Mouse (Mus musculus) heart, adult 2 months (tissue): Measurements from ENCODE around the gene Vmn1r79. TPM values are rescaled to one million over a fixed set of nuclear protein-coding genes. Genes with fewer than 3 reads are reported as not detected.
"Not testable (repeated sequence)": the region's sequence is repeated elsewhere in the genome, so short reads cannot be mapped to it uniquely, and the experiment has no call there.

Experiments used
- DNase-seq, 2 experiments: peaks; one replicate each; pipeline ENCODE4 v3.0.0; 2021
- H3K27ac ChIP-seq: fragments of 200-600 bp; 2 replicates; pipeline ENCODE4 v1.8.1; 2022
- H3K27me3 ChIP-seq: fragments of 200-500 bp; 2 replicates; pipeline ENCODE4 v1.6.1; 2012; ENCODE audit warnings: mild to moderate bottlenecking, low read length, inconsistent platforms, mixed read lengths; ENCODE audit not compliant: control insufficient read depth, insufficient read depth
- H3K36me3 ChIP-seq: fragments of 200-500 bp; 2 replicates; pipeline ENCODE4 v1.6.1; 2012; ENCODE audit warnings: low read length, inconsistent platforms; ENCODE audit not compliant: control insufficient read depth, insufficient read depth
- H3K4me1 ChIP-seq: fragments of 200-500 bp; 2 replicates; pipeline ENCODE4 v1.6.1; 2011; ENCODE audit warnings: low read length; ENCODE audit not compliant: control insufficient read depth, insufficient read depth
- H3K4me3 ChIP-seq: fragments of 200-600 bp; 2 replicates; pipeline ENCODE4 v1.8.1; 2022
- H3K79me2 ChIP-seq: fragments of 200-500 bp; replicated peaks from 2 replicates; pipeline ENCODE4 v1.6.1; 2012; ENCODE audit warnings: mild to moderate bottlenecking, inconsistent platforms, low read length, moderate library complexity, mixed read lengths; ENCODE audit not compliant: control insufficient read depth, insufficient read depth
- H3K9ac ChIP-seq: fragments of 200-500 bp; 2 replicates; pipeline ENCODE4 v1.6.1; 2012; ENCODE audit warnings: low read depth, mild to moderate bottlenecking, control low read depth, inconsistent platforms, low read length, mixed read lengths
- CTCF ChIP-seq: fragments of 200-600 bp; IDR thresholded peaks from 2 replicates; pipeline ENCODE4 v1.8.1; 2022; ENCODE audit warnings: antibody characterized with exemption, mild to moderate bottlenecking, moderate library complexity
- EP300 ChIP-seq: fragments of 200-500 bp; IDR thresholded peaks from 2 replicates; pipeline ENCODE4 v1.6.1; 2011; ENCODE audit warnings: low read depth, low read length, control low read depth; ENCODE audit not compliant: insufficient read depth
- POLR2A ChIP-seq: fragments of 200-500 bp; IDR thresholded peaks from 2 replicates; pipeline ENCODE4 v1.6.1; 2011; ENCODE audit warnings: mild to moderate bottlenecking, low read depth, low read length, control low read depth; ENCODE audit not compliant: insufficient read depth
- WGBS: fragments of 180-500 bp; shearing (Covaris S2); methylation state at CpG from one replicate; pipeline ENCODE4 v1.1.7; 2018; 5-methylcytosine and 5-hydroxymethylcytosine counted together
- intact Hi-C: fragments of 180-260 bp; cut with DNase I; formaldehyde crosslinking; loops from one replicate; pipeline ENCODE4 v1.15.1; 2025
- long read RNA-seq: library from polyadenylated mRNA; stranded (forward); transcript quantifications from one replicate; pipeline ENCODE4 v2.0.0, GENCODE M21; 2021
- polyA plus RNA-seq: library from polyadenylated mRNA; depleted of rRNA; stranded (reverse); fragments of >200 nt; gene quantifications from 2 replicates; pipeline ENCODE4 v1.2.3, GENCODE M21; 2012; rRNA removed
- total RNA-seq, 2 experiments: library from RNA; stranded (reverse); gene quantifications; 2 replicates each; pipeline ENCODE4 v1.2.3; 2021

Vmn1r79 gene
- total RNA-seq = not detected
- polyA plus RNA-seq = not detected in 2 replicates
- long read RNA-seq = 0 reads

DNA sequence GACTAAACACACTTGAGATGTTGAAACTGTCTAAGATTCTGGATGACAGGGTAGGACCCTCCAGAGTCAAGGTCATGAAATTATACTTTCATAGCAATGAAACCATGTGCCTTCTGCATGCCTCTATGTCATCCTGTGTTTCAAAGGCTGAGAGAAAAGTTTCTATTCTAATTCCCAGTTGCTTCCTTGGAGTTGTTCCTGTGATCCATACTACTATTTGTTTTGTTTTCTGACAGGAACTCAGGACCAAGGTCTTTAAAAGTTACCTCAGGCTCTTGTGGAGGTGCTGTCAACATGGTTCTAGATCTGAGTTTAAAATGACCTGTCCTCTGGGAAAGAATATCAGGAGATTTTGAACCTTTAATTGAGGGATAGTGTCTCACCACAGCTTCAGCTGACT is at the start of gene Vmn1r79:
TSS of gene Vmn1r79 (plus strand) at position 301 of the 400 bp plus-strand sequence.
- H3K4me1 ChIP-seq, H3K27ac ChIP-seq, H3K79me2 ChIP-seq, H3K4me3 ChIP-seq, H3K27me3 ChIP-seq, intact Hi-C loops, H3K9ac ChIP-seq, DNase-seq, H3K36me3 ChIP-seq: not testable (repeated sequence)

GRCm38 (mm10) chr7:12149957-12150356 is 21.1 kb upstream of the Vmn1r79 start, which contains the start of gene Vmn1r78:
Gene Vmn1r78 (plus strand): TSS chr7:12150257.
- DNase-seq = no peak
- intact Hi-C loops = no loop called here
- H3K27me3 ChIP-seq = no peaks in the 10 kb centered on the region
- H3K79me2 ChIP-seq = no peaks in the 10 kb centered on the region
- H3K4me3 ChIP-seq = no peak within 1 kb of the TSS
- 45% methylated on average over 2 of the region's 2 CpGs for WGBS
- no peak within 1 kb of the TSS for H3K9ac ChIP-seq
- H3K27ac ChIP-seq = no peak within 1 kb of the TSS
- TF ChIP-seq CTCF (no peak), EP300 (no peak), POLR2A (no peak)
- no peaks in the 10 kb centered on the region for H3K36me3 ChIP-seq
- no peaks in the 10 kb centered on the region for H3K4me1 ChIP-seq

DNA sequence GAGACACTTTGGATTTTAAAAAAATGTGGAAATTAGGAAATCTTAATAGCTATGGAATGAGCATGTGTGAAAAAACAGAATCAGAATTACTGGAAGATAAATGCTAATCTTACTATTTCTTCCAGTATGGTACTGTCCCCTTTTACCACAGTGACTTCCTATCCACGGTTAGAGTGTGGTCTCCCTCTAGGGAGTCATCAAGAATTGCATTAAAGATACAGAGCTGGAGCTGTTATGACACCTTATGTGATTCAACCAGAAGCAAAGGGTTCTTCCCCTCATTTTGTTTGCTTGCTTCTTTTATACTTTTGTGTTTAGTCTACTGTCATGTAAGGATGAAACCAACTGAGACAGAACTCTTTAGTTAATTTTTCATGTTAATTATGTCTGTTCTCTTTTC is 14.6 kb upstream of the Vmn1r79 start:
- intact Hi-C loops, H3K79me2 ChIP-seq: not testable (repeated sequence)

DNA sequence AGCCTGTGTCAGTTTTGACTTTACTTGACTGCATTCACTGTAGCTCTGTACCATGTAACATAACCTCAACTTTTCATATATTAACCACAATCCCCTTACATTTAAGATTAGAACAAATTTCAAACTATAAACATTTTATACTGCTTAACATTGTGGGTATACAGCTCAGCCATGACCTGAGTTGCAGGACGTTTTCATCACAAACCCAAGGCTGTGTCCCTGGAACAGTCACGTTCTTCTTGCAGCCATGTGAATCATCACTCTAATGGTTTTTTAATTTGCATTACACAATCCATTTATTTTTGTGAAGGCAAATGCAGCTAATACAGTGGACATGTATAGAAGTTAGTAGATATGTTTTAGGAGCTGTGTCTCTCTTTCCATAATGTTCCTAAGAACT is 1.8 kb downstream of the Vmn1r79 start:
- DNase-seq, H3K9ac ChIP-seq, H3K27me3 ChIP-seq, H3K79me2 ChIP-seq, H3K4me1 ChIP-seq, H3K27ac ChIP-seq, H3K36me3 ChIP-seq, H3K4me3 ChIP-seq, intact Hi-C loops: not testable (repeated sequence)
- 58% methylated on average over 2 of the region's 2 CpGs for WGBS

More for the DNA sequence above, 14.6 kb upstream of the Vmn1r79 start:
- H3K27me3 ChIP-seq, H3K9ac ChIP-seq, H3K4me3 ChIP-seq, H3K36me3 ChIP-seq, DNase-seq, H3K4me1 ChIP-seq, H3K27ac ChIP-seq: not testable (repeated sequence)
- 25% methylated on average over 1 of the region's 1 CpGs for WGBS

DNA sequence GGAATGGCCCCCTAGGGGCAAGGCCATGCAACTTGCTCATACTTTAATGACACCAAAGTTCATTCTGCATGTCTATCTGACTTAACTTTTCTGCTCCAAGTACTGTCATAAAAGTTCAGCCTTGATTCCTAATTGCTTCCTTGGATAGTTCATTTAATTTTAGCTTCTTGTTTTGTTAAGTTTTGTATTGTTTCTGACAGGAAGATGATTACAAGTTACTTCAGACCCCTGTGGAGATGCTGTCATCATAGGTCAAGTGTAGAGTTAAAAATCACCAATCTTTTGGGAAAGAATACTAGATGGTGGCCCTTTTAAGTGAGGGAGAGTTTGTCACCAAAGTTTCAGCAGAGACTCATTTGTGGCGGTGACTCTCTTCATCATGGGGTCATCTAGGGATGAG is 17.9 kb downstream of the Vmn1r79 start, which contains the start of gene Vmn1r80:
TSS of gene Vmn1r80 (plus strand) at position 301 of the 400 bp plus-strand sequence.
- Histone ChIP-seq H3K27ac (no peak within 1 kb of the TSS), H3K9ac (no peak within 1 kb of the TSS), H3K36me3 (no peaks in the 10 kb centered on the region), H3K79me2 (no peaks in the 10 kb centered on the region), H3K4me3 (no peak within 1 kb of the TSS), H3K27me3 (no peaks in the 10 kb centered on the region), H3K4me1 (no peaks in the 10 kb centered on the region)
- TF ChIP-seq EP300 (no peak), CTCF (no peak), POLR2A (no peak)
- intact Hi-C loops = no loop called here
- no peak for DNase-seq
- 69% methylated on average over 1 of the region's 1 CpGs for WGBS

DNA sequence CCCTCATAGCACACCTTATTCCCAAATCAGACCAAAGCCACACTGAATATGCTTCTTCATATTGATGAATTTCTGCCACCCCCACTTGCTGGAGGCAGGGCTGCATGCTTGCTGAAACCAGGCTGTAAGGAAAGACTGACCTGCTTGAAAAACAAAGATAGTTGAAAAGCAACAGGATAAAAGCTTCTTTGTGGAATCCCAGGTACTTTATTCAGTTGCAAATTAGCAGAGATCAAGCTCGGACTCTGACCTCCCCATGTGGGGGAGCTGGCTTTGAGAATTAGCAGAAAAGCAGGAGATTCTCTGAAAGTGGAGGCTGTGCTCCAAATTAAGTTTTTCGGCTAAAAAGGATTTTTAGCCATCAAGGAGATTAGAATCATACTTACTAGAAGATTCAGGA is 33.1 kb downstream of the Vmn1r79 start:
- TF ChIP-seq EP300 (no peak), POLR2A (no peak), CTCF (no peak)
- no peaks in the 10 kb centered on the region for H3K27me3 ChIP-seq
- WGBS = 52% methylated on average over 2 of the region's 2 CpGs
- no peak overlapping the region for H3K9ac ChIP-seq
- DNase-seq = no peak
- intact Hi-C loops = no loop called here
- H3K4me3 ChIP-seq = no peak overlapping the region
- no peak overlapping the region for H3K27ac ChIP-seq
- H3K36me3 ChIP-seq = no peaks in the 10 kb centered on the region
- no peaks in the 10 kb centered on the region for H3K79me2 ChIP-seq
- no peaks in the 10 kb centered on the region for H3K4me1 ChIP-seq

Other genes starting within 250 kb of the Vmn1r79 start
- gene Vmn1r76, start 233.1 kb upstream of the Vmn1r79 start, total RNA-seq = not detected
- gene Vmn1r76, start 233.1 kb upstream of the Vmn1r79 start, polyA plus RNA-seq = not detected in 2 replicates
- gene Vmn1r77, start 134.5 kb upstream of the Vmn1r79 start, total RNA-seq = not detected
- not detected in 2 replicates for gene Vmn1r77, start 134.5 kb upstream of the Vmn1r79 start, polyA plus RNA-seq
- not detected for gene Vmn1r78, start 21.0 kb upstream of the Vmn1r79 start, total RNA-seq
- gene Vmn1r78, start 21.0 kb upstream of the Vmn1r79 start, polyA plus RNA-seq = not detected in 2 replicates
- not detected for gene Vmn1r80, start 18.0 kb downstream of the Vmn1r79 start, total RNA-seq
- not detected in 2 replicates for gene Vmn1r80, start 18.0 kb downstream of the Vmn1r79 start, polyA plus RNA-seq
- not detected for gene Vmn1r81, start 97.0 kb downstream of the Vmn1r79 start, total RNA-seq
- not detected in 2 replicates for gene Vmn1r81, start 97.0 kb downstream of the Vmn1r79 start, polyA plus RNA-seq
- not detected for gene Vmn1r82, start 129.2 kb downstream of the Vmn1r79 start, total RNA-seq
- gene Vmn1r82, start 129.2 kb downstream of the Vmn1r79 start, polyA plus RNA-seq = not detected in 2 replicates
- gene Vmn1r83, start 158.2 kb downstream of the Vmn1r79 start, total RNA-seq = not detected
- not detected in 2 replicates for gene Vmn1r83, start 158.2 kb downstream of the Vmn1r79 start, polyA plus RNA-seq
- not detected for gene Vmn1r84, start 198.0 kb downstream of the Vmn1r79 start, total RNA-seq
- gene Vmn1r84, start 198.0 kb downstream of the Vmn1r79 start, polyA plus RNA-seq = not detected in 2 replicates